Mouse (Mus musculus): Measurements from ENCODE around the gene Adamts15. TPM values are rescaled to one million over a fixed set of nuclear protein-coding genes. Genes with fewer than 3 reads are reported as not detected.

Gene Adamts15
- polyA plus RNA-seq, 1 experiment, result 3.5 TPM

- DNase-seq (ENCODE audit: low spot score), result no peak
Measured at GRCm38 (mm10) chr9:30879947-30880273, 42.3 kb downstream of the Adamts15 start.

- no peak for DNase-seq (ENCODE audit: low spot score)
Measured at GRCm38 (mm10) chr9:30879248-30879946, 42.9 kb downstream of the Adamts15 start.

- no peak for DNase-seq (ENCODE audit: low spot score)
Measured at GRCm38 (mm10) chr9:30876552-30876951, 45.7 kb downstream of the Adamts15 start.

DNA sequence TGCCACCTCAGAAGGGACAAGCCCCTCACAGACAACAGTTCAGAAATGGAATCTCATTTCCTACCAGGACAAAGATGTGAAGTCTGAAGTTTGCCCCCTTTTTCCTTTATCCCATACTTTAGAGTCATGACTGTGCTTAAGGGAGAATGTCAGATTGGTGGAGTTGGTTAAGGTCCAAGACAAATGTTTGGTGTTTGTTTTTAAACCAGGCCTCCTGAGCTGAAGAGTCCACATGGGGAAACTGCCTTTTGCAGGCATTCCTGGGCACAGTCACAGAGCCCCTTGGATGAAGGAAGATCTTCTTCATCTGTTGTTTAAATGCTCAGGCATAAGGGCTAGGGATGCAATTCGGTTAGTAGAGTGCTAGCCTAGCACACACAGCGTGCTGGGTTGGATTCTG lies 66.4 kb downstream of the Adamts15 start:
- no peak for DNase-seq (ENCODE audit: low spot score)

- no peak for DNase-seq (ENCODE audit: low spot score)
Measured at GRCm38 (mm10) chr9:30851841-30852240, 70.4 kb downstream of the Adamts15 start.

DNA sequence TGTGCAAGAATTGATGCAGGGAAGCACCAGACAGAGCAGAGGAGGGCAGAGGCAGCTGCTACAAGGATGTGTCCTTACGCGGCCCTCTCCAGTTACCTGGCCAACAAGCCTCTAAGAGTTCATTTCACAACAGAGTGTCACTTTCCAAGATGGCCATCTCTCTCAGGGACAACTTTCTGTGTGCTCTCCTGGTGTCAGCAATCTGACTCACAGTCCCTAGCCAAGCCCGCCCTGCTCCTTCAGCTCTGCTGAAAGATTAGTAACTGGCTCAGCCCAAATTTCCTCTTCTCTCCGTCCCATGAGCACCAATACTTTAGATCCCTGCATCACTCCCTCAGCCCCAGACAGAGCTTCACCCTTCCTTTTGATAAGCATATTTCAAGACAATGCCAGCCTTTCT lies 72.3 kb downstream of the Adamts15 start:
- DNase-seq (ENCODE audit: low spot score), result no peak

DNA sequence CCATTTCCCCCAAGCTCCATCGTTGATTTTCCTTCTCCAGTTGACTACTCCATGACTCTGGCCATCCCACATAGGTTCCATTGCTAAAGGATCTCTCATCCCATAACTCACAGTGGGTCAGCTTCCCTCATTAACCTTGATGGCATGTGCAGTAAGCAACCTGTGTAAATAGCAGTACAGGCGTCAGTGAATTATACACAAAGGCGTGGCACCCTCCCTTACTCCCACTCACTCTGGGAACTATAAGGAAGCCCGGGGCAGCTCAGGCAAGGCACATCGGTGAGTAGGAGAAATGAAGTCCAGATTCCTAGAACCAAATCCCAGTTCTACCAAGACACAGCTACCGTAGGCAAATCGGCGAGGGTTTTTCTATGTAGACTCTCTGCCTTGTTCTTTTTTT lies 72.8 kb downstream of the Adamts15 start:
- no peak for DNase-seq (ENCODE audit: low spot score)

Other genes starting within 250 kb of the Adamts15 start
- gene Adamts8, start 20.1 kb upstream of the Adamts15 start, polyA plus RNA-seq (2012; rRNA removed), result 2.4 and 3.3 TPM in 2 replicates
- 8.9 and 10.7 TPM in 2 replicates for gene Zbtb44, start 108.2 kb upstream of the Adamts15 start, polyA plus RNA-seq (2012; rRNA removed)
- gene St14, start 209.4 kb upstream of the Adamts15 start, polyA plus RNA-seq (2012; rRNA removed), result 23.2 and 25.8 TPM in 2 replicates

Data from urinary bladder, adult 2 months (tissue).